Mouse (Mus musculus) heart, embryonic 16.5 days (tissue): ENCODE data around the gene Hist1h3i. TPM values are rescaled to one million over a fixed set of nuclear protein-coding genes. Genes with fewer than 3 reads are reported as not detected.
A peak's percentile ranks its signal among the peaks of the same experiment; 100 is the strongest.
"Not testable (repeated sequence)": the region's sequence is repeated elsewhere in the genome, so short reads cannot be mapped to it uniquely, and the experiment has no call there.

Source experiments
- ATAC-seq: fragments of 200-750 bp; cut with Nextera tagmentation; replicated peaks from 2 replicates; pipeline ENCODE4 v1.8.0; 2017; ENCODE audit warnings: moderate number of reproducible peaks; ENCODE audit not compliant: insufficient read depth, low FRiP score; ENCODE audit errors: extremely low read depth
- H3K27ac ChIP-seq: fragments of 300-500 bp; sonication (generic); 2 replicates; pipeline ENCODE4 v1.5.1; 2014; ENCODE audit warnings: mild to moderate bottlenecking, low read length, control low read depth, moderate library complexity
- H3K27me3 ChIP-seq: fragments of 300-500 bp; sonication (generic); 2 replicates; pipeline ENCODE4 v1.6.1; 2014; ENCODE audit warnings: low read length, mixed read lengths; ENCODE audit not compliant: control insufficient read depth, insufficient read depth
- H3K36me3 ChIP-seq: fragments of 300-500 bp; sonication (generic); 2 replicates; pipeline ENCODE4 v1.6.1; 2014; ENCODE audit not compliant: control insufficient read depth, insufficient read depth
- H3K4me1 ChIP-seq: fragments of 300-500 bp; sonication (generic); 2 replicates; pipeline ENCODE4 v1.6.1; 2014; ENCODE audit warnings: low read length, mixed read lengths; ENCODE audit not compliant: control insufficient read depth, insufficient read depth
- H3K4me2 ChIP-seq: fragments of 300-500 bp; sonication (generic); 2 replicates; pipeline ENCODE4 v1.6.1; 2014; ENCODE audit warnings: low read depth, mild to moderate bottlenecking, control low read depth, low read length
- H3K4me3 ChIP-seq: fragments of 300-500 bp; sonication (generic); 2 replicates; pipeline ENCODE4 v1.5.1; 2014; ENCODE audit warnings: mild to moderate bottlenecking, control low read depth, low read length
- H3K9ac ChIP-seq: fragments of 300-500 bp; sonication (generic); 2 replicates; pipeline ENCODE4 v1.6.1; 2014; ENCODE audit warnings: low read length, control low read depth
- H3K9me3 ChIP-seq: fragments of 300-500 bp; sonication (generic); replicated peaks from 2 replicates; pipeline ENCODE4 v1.6.1; 2016; ENCODE audit warnings: low read length; ENCODE audit not compliant: control insufficient read depth
- WGBS: fragments of 180-500 bp; shearing (Covaris S2); extraction: QIAGEN DNeasy Blood & Tissue Kit; methylation state at CpG from one replicate; pipeline ENCODE4 v1.1.7; 2014; 5-methylcytosine and 5-hydroxymethylcytosine counted together
- polyA plus RNA-seq: library from polyadenylated mRNA; unstranded; fragments of >200 nt; fragmentation: Nextera tagmentation; extraction: Ambion mirVana; gene quantifications from 2 replicates; pipeline ENCODE4 v1.2.1, GENCODE M21; 2015

Gene Hist1h3i
- polyA plus RNA-seq, 1 experiment from 2014 or later: 54.0 TPM

DNA sequence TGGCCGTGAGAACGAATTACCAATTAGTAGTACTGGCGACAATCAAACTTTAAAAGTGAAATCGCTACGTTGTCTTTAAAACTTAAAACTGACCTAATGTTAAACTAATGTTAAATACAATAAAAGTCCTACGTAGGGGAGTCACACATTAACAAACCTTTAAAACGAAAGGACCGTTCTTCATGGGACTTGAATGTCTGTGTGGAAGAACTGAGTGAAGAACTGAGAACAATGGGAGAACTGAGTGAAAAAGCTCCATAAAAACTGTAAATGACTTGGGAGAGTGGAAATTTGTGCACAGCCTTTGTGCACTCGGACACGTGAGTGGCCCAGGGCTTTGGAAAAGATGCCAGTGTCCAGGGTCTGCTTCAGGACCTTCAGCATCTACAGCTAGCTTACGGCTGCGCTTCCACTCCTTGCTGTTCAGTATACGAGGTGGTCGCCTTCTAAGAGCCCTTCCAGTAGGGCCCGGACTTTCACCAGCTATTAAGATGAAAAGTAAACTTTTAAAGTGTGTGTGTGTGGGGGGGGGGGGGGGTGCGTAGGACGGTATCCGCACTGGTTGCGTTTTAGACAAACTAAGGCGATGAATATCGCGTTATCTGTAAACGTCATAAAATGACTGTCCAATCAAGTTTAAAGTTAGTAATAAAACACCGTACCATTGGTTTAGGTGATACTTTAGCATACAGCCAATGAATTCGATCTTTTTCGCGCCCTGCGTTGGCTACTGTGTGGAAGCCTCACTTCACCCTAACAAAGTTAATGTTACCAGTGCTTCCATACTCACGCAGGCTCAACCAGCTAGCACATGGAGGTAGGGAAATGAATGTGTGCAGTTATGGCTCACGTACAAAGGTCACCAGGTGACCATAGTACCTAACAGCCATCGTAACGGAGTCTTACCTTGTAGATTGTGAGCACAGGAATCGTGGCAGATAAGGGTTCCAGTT, 4.1 kb downstream of the Hist1h3i start:
- Histone ChIP-seq H3K27me3 (no peaks in the 10 kb centered on the region), H3K36me3 (no peaks in the 10 kb centered on the region), H3K9me3 (no peaks in the 10 kb centered on the region), H3K4me1 (peaks cover 20% of the 10 kb centered on the region), H3K9ac (peak overlapping the region; percentile 85), H3K4me3 (peak overlapping the region; percentile 70), H3K27ac (peak overlapping the region; percentile 83), H3K4me2 (peak overlapping the region; percentile 98)
- ATAC-seq: peak; percentile 81
- 6% methylated on average over 33 of the region's 33 CpGs for WGBS

GRCm38 (mm10) chr13:21755707-21756106, 27.5 kb downstream of the Hist1h3i start:
- Histone ChIP-seq H3K4me1 (peaks cover 13% of the 10 kb centered on the region), H3K4me2 (peak overlapping the region; percentile 47), H3K4me3 (no peak overlapping the region), H3K36me3 (no peaks in the 10 kb centered on the region), H3K9ac (no peak overlapping the region; the same call in 1 of the 2 replicates), H3K27ac (no peak overlapping the region), H3K9me3 (no peaks in the 10 kb centered on the region), H3K27me3 (no peaks in the 10 kb centered on the region)
- no peak for ATAC-seq
- 69% methylated on average over 1 of the region's 1 CpGs for WGBS

DNA sequence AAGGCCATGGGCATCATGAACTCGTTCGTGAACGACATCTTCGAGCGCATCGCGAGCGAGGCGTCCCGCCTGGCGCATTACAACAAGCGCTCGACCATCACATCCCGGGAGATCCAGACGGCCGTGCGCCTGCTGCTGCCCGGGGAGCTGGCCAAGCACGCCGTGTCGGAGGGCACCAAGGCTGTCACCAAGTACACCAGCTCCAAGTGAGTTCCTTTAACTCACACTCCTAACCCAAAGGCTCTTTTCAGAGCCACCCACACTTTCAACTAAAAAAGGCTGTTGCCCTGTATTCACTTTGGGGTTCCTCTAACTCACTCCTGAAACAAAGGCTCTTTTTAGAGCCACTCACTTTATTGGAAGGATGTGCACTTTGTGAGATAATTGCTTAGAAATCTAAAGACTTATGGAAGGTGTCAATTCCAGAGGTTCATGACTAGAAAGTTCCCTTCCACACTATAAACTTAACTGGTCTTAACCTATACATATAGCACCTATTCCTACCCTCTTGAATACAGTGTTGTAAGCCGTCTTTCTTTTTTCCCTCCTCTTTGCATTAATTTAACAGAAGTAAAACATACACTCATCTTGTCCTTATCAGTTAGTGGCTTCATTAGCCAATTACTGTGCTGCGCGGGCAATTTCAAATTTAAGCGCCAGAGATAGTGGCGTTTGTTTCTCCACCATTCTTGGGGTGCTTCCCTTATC, 28.7 kb downstream of the Hist1h3i start:
- peak overlapping the region; percentile 92 for H3K27ac ChIP-seq
- ATAC-seq: peak; percentile 5

GRCm38 (mm10) chr13:21753524-21754285, 29.5 kb downstream of the Hist1h3i start, which contains the start of the genes Hist1h2ak and Hist1h2bn:
Gene Hist1h2ak, minus strand, starts transcription at chr13:21753827.
Gene Hist1h2bn, plus strand, starts transcription at chr13:21754123.
- Histone ChIP-seq H3K4me3 (peak within 1 kb of the TSS; percentile 59), H3K9ac (peak within 1 kb of the TSS; percentile 75), H3K4me2 (peak within 1 kb of the TSS; percentile 71), H3K27ac (peak within 1 kb of the TSS; percentile 92), H3K4me1 (peaks cover 15% of the 10 kb centered on the region)
- ATAC-seq: peak; percentile 90
- not testable (repeated sequence) for H3K36me3 ChIP-seq, H3K27me3 ChIP-seq, H3K9me3 ChIP-seq
- under 1% methylated on average over 35 of the region's 50 CpGs for WGBS

More for the DNA sequence above, 28.7 kb downstream of the Hist1h3i start:
- not testable (repeated sequence) for H3K27me3 ChIP-seq, H3K36me3 ChIP-seq, H3K9me3 ChIP-seq
- Histone ChIP-seq H3K4me3 (peak overlapping the region; percentile 59), H3K4me2 (peak overlapping the region; percentile 71), H3K4me1 (peaks cover 13% of the 10 kb centered on the region), H3K9ac (peak overlapping the region; percentile 75)
- under 1% methylated on average over 22 of the region's 26 CpGs for WGBS

DNA sequence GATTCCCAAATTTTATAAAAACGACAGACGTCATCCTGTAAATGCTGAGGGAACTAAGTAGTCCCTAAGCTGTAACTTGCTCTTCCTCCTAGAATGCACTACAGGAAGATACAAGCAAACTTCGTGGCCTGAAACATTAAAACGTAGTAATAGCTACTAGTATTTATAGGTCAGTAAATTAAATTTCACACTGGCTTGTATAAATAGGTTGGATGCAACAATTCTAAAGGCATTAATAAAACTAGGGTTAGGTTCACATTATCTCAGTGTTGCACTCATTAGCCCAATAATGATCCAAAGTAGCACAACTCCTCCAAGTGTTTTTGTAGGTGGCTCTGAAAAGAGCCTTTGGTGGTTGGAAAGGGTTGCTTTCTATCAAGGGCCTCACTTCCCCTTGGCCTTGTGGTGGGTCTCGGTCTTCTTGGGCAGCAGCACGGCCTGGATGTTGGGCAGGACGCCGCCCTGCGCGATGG, 30.1 kb downstream of the Hist1h3i start:
- no peak for ATAC-seq
- WGBS: 5% methylated on average over 10 of the region's 10 CpGs
- no peaks in the 10 kb centered on the region for H3K9me3 ChIP-seq
- no peaks in the 10 kb centered on the region for H3K27me3 ChIP-seq
- H3K36me3 ChIP-seq: no peaks in the 10 kb centered on the region
- peak overlapping the region; percentile 92 for H3K27ac ChIP-seq
- H3K4me1 ChIP-seq: peaks cover 15% of the 10 kb centered on the region
- H3K4me3 ChIP-seq: peak overlapping the region; percentile 59
- peak overlapping the region; percentile 71 for H3K4me2 ChIP-seq
- H3K9ac ChIP-seq: peak overlapping the region; percentile 74

GRCm38 (mm10) chr13:21752356-21752755, 30.8 kb downstream of the Hist1h3i start:
- ATAC-seq: no peak
- H3K27ac ChIP-seq: peak overlapping the region; percentile 41
- H3K4me1 ChIP-seq: peaks cover 17% of the 10 kb centered on the region
- peak overlapping the region; percentile 74; the same call in 1 of the 2 replicates for H3K9ac ChIP-seq
- H3K4me2 ChIP-seq: peak overlapping the region; percentile 71; the same call in 1 of the 2 replicates
- no peaks in the 10 kb centered on the region for H3K36me3 ChIP-seq
- no peaks in the 10 kb centered on the region for H3K27me3 ChIP-seq
- H3K9me3 ChIP-seq: no peaks in the 10 kb centered on the region
- no peak overlapping the region for H3K4me3 ChIP-seq
- 35% methylated on average over 3 of the region's 3 CpGs for WGBS

DNA sequence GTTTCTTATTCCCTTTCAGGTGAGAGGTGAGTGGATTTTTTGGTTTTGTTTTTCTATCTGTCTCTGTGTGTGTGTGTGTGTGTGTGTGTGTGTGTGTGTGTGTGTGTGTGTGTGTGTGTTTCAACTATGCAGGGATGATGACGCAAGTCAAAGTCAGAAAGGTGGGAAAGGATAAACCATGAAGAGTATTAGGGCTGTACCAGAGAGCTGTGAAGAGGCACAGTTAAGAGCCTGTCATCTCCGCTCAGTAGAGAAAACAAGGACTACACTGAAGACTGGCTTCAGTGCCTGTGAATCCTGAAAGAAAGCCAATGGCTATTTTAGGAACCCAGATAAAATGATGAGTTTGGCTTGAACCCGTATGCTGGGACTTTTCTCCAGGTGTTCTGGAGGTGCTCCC, 31.3 kb downstream of the Hist1h3i start:
- Histone ChIP-seq H3K27ac (peak overlapping the region; percentile 41), H3K4me1 (peaks cover 17% of the 10 kb centered on the region), H3K9me3 (no peaks in the 10 kb centered on the region), H3K36me3 (no peaks in the 10 kb centered on the region), H3K4me3 (no peak overlapping the region), H3K4me2 (peak overlapping the region; percentile 71; the same call in 1 of the 2 replicates), H3K27me3 (no peaks in the 10 kb centered on the region), H3K9ac (no peak overlapping the region; the same call in 1 of the 2 replicates)
- WGBS: 40% methylated on average over 3 of the region's 3 CpGs
- no peak for ATAC-seq

GRCm38 (mm10) chr13:21751417-21751816, 31.8 kb downstream of the Hist1h3i start:
- Histone ChIP-seq H3K4me3 (no peak overlapping the region), H3K4me1 (peaks cover 17% of the 10 kb centered on the region), H3K9ac (peak overlapping the region; percentile 29; the same call in 1 of the 2 replicates), H3K36me3 (no peaks in the 10 kb centered on the region), H3K27me3 (no peaks in the 10 kb centered on the region), H3K4me2 (no peak overlapping the region), H3K27ac (peak overlapping the region; percentile 41; the same call in 1 of the 2 replicates), H3K9me3 (no peaks in the 10 kb centered on the region)
- no peak for ATAC-seq
